ENCODE assay signal across 8 mouse cellular contexts in the genomic region with DNA sequence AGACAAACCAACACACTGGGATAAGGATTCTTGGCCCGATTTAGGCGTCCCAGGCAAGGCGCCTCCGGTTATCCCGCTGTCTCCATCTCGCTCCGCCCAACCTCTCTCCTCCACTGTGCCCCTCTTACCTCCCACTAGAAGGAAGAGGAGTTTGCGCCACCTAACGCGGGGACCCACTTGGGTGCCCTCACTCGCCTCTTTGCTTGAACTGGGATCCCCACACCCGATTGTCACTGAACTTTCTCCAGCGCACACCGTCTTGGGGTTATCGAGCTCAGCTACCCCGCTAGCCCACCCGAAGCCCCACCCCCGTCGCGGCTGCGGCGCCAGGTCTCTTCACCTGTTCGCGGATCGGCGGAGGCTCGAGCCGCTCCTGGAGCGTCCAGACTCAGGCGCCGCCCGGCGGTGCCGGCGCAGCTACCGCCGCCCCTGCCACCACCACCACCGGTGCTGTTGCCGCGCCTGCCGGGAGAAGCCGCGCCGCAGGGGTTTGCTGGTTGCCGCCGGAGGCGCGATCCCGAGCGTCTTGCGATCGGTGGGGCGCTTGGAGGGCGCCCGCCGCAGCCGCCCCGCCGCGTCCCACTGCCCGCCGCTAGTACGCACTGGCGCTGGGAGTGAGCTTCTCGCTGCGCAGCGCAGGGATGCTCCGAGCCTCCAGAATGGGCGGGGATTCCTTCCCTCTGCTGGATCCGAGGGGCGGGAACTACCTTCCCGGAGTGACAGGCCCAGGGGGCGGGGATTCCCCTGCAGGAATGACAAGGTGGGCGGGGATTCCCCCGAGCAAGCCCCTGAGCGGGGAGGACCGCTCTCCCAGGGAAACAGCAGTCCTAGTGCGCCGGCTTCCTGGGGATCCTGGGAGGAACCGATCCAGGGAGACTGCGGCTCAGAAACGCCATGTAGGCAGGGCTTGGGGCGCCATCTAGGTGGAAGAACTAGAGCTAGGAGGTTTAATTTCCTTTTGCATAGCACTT. TPM values are rescaled to one million over a fixed set of nuclear protein-coding genes. Genes with fewer than 3 reads are reported as not detected.
DNase-seq lines count a peak whose midpoint lies in the region; TF ChIP-seq lines count a peak whose summit lies in the region.

A gene (minus strand): TSS at position 648 of the 971 bp plus-strand sequence.

- DNase-seq in Muller cell, postnatal 12 days (ENCODE audit: inconsistent ontology term) = peak; percentile 99
- peak; percentile 78 to 87 for DNase-seq in cerebellum, postnatal 14 days
- peak; percentile 97 to 98 for DNase-seq in frontal cortex, postnatal 10 days (ENCODE audit: low spot score in 2 of 2)
- DNase-seq in hindbrain, embryonic 10.5 days (ENCODE audit: low spot score) = peak; percentile 96
- DNase-seq in layer of hippocampus, adult 8-10 months (ENCODE audit: low spot score in 2 of 2) = peak; percentile 96
- peak; percentile 88 for DNase-seq in lung, adult 2 months
- DNase-seq in ovary, postnatal 14 days (ENCODE audit: low spot score) = peak; percentile 87
- peak; percentile 23 for DNase-seq in thymus, postnatal 0 days (ENCODE audit: low spot score)

- H3K27me3 ChIP-seq in hindbrain, embryonic 10.5 days (ENCODE audit: insufficient read depth, poor library complexity, severe bottlenecking) = peaks cover 52% of the 10 kb centered on the region

- no peaks in the 10 kb centered on the region for H3K9me3 ChIP-seq in hindbrain, embryonic 10.5 days

- peaks cover 22% of the 10 kb centered on the region for H3K4me1 ChIP-seq in hindbrain, embryonic 10.5 days (replicated peaks)
- H3K4me1 ChIP-seq in lung, adult 2 months (ENCODE audit: control insufficient read depth, insufficient read depth, low read length) = no peaks in the 10 kb centered on the region

- TF ChIP-seq CTCF in lung, adult 2 months (IDR thresholded peaks at IDR 0.05; ENCODE audit: insufficient read depth, low read length) = peak; percentile 27; the same call in 1 of the 2 replicates

- peak; percentile 23; the same call in 1 of the 2 replicates for TF ChIP-seq POLR2A in lung, adult 2 months (IDR thresholded peaks at IDR 0.05; ENCODE audit: borderline replicate concordance, extremely low read depth, low read depth, low read length)

- H3K27ac ChIP-seq in hindbrain, embryonic 10.5 days = peak within 1 kb of the TSS; percentile 75

- peak within 1 kb of the TSS; percentile 63 for H3K4me3 ChIP-seq in hindbrain, embryonic 10.5 days
- H3K4me3 ChIP-seq in lung, adult 2 months (replicated peaks; ENCODE audit: extremely low read depth, low read depth, low read length) = peak within 1 kb of the TSS; percentile 26

- WGBS in hindbrain, embryonic 10.5 days = under 1% methylated on average over 83 of the region's 83 CpGs
- WGBS in lung, adult 2 months = 2% methylated on average over 81 of the region's 83 CpGs

- no peaks in the 10 kb centered on the region for H3K36me3 ChIP-seq in hindbrain, embryonic 10.5 days

RNA-seq across cellular contexts. Expression of the gene that starts here (rescaled TPM):
- polyA plus RNA-seq in hindbrain, embryonic 10.5 days (2016; fragmentation: Nextera tagmentation; extraction: Ambion mirVana) = 4.0 and 4.9 TPM in 2 replicates
- total RNA-seq in layer of hippocampus, adult 8-10 months (2022) = 10 to 100 TPM; 45.8 to 56.3 (median 53.1) TPM
- 101 and 125 TPM in 2 replicates for polyA plus RNA-seq in lung, adult 2 months (2012; rRNA removed)
- 5.2 and 6.3 TPM in 2 replicates for polyA plus RNA-seq in thymus, postnatal 0 days (2015; fragmentation: Nextera tagmentation; extraction: Ambion mirVana)

Comparison
In these comparisons a context has a peak if more than half of its experiments do, and no peak if none do; other contexts are left out.
1. Peak in every context shown above with its lines: DNase-seq, H3K4me3 ChIP-seq and H3K27ac ChIP-seq.
2. RNA of the gene that starts here (polyA plus RNA-seq): 101 to 125 TPM in lung, adult 2 months; 5.2 to 6.3 TPM in thymus, postnatal 0 days and 4.0 to 4.9 TPM in hindbrain, embryonic 10.5 days; every median in the first group is over 10 times any median in the second.
3. DNase-seq: peak in every context shown above with its lines; median percentile 99 in Muller cell, postnatal 12 days; 98 in frontal cortex, postnatal 10 days; 96 in hindbrain, embryonic 10.5 days; 96 in layer of hippocampus, adult 8-10 months; 88 in lung, adult 2 months; 87 in ovary, postnatal 14 days; 82 in cerebellum, postnatal 14 days; 23 in thymus, postnatal 0 days.